Mouse (Mus musculus) midbrain, embryonic 12.5 days (tissue): ENCODE results near the gene Zfand3. TPM values are rescaled to one million over a fixed set of nuclear protein-coding genes. Genes with fewer than 3 reads are reported as not detected.

Source experiments
- ATAC-seq: fragments of 200-750 bp; cut with Nextera tagmentation; 2 replicates; pipeline ENCODE4 v1.8.0; 2017; ENCODE audit warnings: low read depth, moderate TSS enrichment, moderate library complexity; ENCODE audit not compliant: low FRiP score
- H3K27ac ChIP-seq: fragments of 300-500 bp; sonication (generic); replicated peaks from 2 replicates; pipeline ENCODE4 v1.5.1; 2016; ENCODE audit warnings: mild to moderate bottlenecking
- H3K27me3 ChIP-seq: fragments of 300-500 bp; sonication (generic); 2 replicates; pipeline ENCODE4 v1.6.1; 2016; ENCODE audit warnings: mild to moderate bottlenecking
- H3K36me3 ChIP-seq: fragments of 300-500 bp; sonication (generic); 2 replicates; pipeline ENCODE4 v1.6.1; 2016
- H3K4me1 ChIP-seq: fragments of 300-500 bp; sonication (generic); 2 replicates; pipeline ENCODE4 v1.6.1; 2016
- H3K4me2 ChIP-seq: fragments of 300-500 bp; sonication (generic); replicated peaks from 2 replicates; pipeline ENCODE4 v1.6.1; 2016; ENCODE audit warnings: mild to moderate bottlenecking, moderate library complexity
- H3K4me3 ChIP-seq: fragments of 300-500 bp; sonication (generic); 2 replicates; pipeline ENCODE4 v1.5.1; 2016; ENCODE audit warnings: mild to moderate bottlenecking
- H3K9ac ChIP-seq: fragments of 300-500 bp; sonication (generic); replicated peaks from 2 replicates; pipeline ENCODE4 v1.6.1; 2016; ENCODE audit warnings: mild to moderate bottlenecking, moderate library complexity
- H3K9me3 ChIP-seq: fragments of 300-500 bp; sonication (generic); 2 replicates; pipeline ENCODE4 v1.6.1; 2016; ENCODE audit warnings: mild to moderate bottlenecking
- WGBS: fragments of 180-500 bp; shearing (Covaris S2); methylation state at CpG from one replicate; pipeline ENCODE4 v1.1.7; 2016; 5-methylcytosine and 5-hydroxymethylcytosine counted together
- polyA plus RNA-seq: library from polyadenylated mRNA; unstranded; fragments of >200 nt; fragmentation: Nextera tagmentation; extraction: Ambion mirVana; gene quantifications from 2 replicates; pipeline ENCODE4 v1.2.1, GENCODE M21; 2016

Gene Zfand3
- polyA plus RNA-seq, 1 experiment from 2014 or later: 91.5 TPM

GRCm38 (mm10) chr17:30162983-30163382, 158.4 kb downstream of the Zfand3 start:
- Histone ChIP-seq H3K4me3 (no peak overlapping the region), H3K9ac (no peak overlapping the region), H3K36me3 (peaks cover 3% of the 10 kb centered on the region; the same call in 1 of the 2 replicates), H3K4me1 (peaks cover 12% of the 10 kb centered on the region), H3K27ac (no peak overlapping the region), H3K9me3 (no peaks in the 10 kb centered on the region), H3K4me2 (no peak overlapping the region), H3K27me3 (no peaks in the 10 kb centered on the region)
- 94% methylated on average over 5 of the region's 5 CpGs for WGBS
- ATAC-seq: no peak

DNA sequence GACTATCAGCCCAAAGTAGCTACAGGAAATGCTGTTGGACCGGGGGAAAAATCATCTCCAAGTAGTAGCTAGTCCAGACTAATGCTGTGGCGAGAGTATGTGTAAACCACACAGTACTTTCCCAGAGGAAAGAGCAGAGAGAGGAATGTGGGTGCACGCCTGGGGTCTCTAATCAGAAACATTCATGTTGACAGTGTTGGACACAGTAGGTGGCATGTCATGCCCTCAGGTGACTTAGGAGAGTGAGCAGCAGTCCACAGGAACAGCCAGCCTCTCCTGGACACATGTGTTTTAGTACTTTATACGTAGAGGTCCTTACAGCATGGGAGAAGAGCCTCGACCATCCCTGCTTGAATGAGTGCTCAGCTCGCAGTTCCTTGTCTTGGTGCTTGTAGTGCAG, 159.3 kb downstream of the Zfand3 start:
- H3K4me3 ChIP-seq: no peak overlapping the region
- no peak for ATAC-seq

DNA sequence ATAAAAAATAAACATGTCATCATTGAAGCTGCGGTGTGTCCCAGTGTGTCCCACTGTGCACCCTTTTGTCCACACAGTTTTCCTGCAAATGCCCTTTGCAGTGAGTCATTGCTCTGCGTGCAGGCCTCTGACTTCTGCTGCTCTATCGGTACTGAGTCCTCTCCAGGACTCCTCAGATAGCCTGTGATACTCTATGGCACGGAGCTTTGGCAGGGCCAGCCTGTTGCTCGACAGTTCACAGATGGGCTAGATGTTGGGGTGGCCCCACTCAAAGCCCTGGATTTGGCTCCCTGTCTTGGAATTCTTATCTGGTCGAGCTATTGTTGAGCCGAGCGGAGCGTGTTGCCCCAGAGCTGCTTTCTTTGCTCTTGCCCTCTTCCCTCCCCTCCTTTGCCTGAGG, 160.3 kb downstream of the Zfand3 start:
- H3K9me3 ChIP-seq: no peaks in the 10 kb centered on the region
- 51% methylated on average over 9 of the region's 9 CpGs for WGBS
- no peaks in the 10 kb centered on the region for H3K27me3 ChIP-seq
- H3K27ac ChIP-seq: no peak overlapping the region
- H3K4me3 ChIP-seq: no peak overlapping the region
- H3K4me2 ChIP-seq: no peak overlapping the region
- H3K4me1 ChIP-seq: no peaks in the 10 kb centered on the region
- peaks cover 3% of the 10 kb centered on the region; the same call in 1 of the 2 replicates for H3K36me3 ChIP-seq
- H3K9ac ChIP-seq: no peak overlapping the region
- no peak for ATAC-seq

More for the DNA sequence above, 159.3 kb downstream of the Zfand3 start:
- H3K9me3 ChIP-seq: no peaks in the 10 kb centered on the region
- peaks cover 5% of the 10 kb centered on the region for H3K4me1 ChIP-seq
- no peak overlapping the region for H3K27ac ChIP-seq
- H3K9ac ChIP-seq: no peak overlapping the region
- no peaks in the 10 kb centered on the region for H3K27me3 ChIP-seq
- H3K4me2 ChIP-seq: no peak overlapping the region
- 79% methylated on average over 6 of the region's 6 CpGs for WGBS
- peaks cover 3% of the 10 kb centered on the region; the same call in 1 of the 2 replicates for H3K36me3 ChIP-seq

DNA sequence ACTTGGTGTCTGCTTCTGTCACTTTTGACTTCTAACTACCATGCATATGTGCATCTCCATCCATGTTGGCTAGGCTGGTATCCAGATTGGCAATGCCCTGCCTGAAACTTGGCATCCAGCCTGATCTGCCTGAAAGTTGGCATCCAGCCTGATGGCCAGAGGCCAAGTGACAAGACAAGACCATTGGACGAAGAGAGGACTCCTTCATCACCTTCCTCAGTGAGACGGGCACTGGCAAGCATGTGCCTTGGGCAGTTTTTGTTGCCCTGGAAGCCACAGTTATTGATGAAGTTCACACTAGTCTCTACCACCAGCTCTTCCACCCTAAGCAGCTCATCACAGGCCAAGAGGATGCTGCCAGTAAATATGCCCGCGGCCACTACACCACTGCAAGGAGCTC, 172.9 kb downstream of the Zfand3 start:
- Histone ChIP-seq H3K4me1 (no peaks in the 10 kb centered on the region), H3K4me3 (no peak overlapping the region), H3K27me3 (no peaks in the 10 kb centered on the region), H3K36me3 (peaks cover 12% of the 10 kb centered on the region), H3K9ac (no peak overlapping the region), H3K9me3 (no peaks in the 10 kb centered on the region), H3K4me2 (no peak overlapping the region), H3K27ac (no peak overlapping the region)
- ATAC-seq: no peak
- 97% methylated on average over 4 of the region's 4 CpGs for WGBS

DNA sequence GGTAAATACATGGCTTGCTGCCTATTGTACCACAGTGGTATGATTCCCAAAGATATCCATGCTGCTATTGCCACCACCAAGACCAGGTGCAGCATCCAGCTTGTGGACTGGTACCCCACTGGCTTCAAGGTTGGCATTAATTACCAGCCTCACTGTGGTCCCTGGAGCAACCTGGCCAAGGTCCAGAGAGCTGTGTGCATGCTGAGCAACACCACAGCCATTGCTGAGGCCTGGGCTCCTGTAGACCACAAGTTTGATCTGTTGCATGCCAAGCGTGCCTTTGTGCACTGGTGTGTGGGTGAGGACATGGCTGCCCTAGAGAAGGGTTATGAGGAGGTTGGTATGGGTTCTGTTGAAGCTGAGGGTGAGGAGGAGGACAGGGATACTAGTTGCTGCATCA, 173.9 kb downstream of the Zfand3 start:
- peaks cover 12% of the 10 kb centered on the region for H3K36me3 ChIP-seq
- 90% methylated on average over 1 of the region's 1 CpGs for WGBS
- H3K4me1 ChIP-seq: no peaks in the 10 kb centered on the region

GRCm38 (mm10) chr17:30180197-30180596, 175.7 kb downstream of the Zfand3 start:
- peaks cover 12% of the 10 kb centered on the region for H3K36me3 ChIP-seq

More for the DNA sequence above, 173.9 kb downstream of the Zfand3 start:
- no peaks in the 10 kb centered on the region for H3K27me3 ChIP-seq
- no peak overlapping the region for H3K27ac ChIP-seq
- no peak overlapping the region for H3K4me3 ChIP-seq
- H3K9me3 ChIP-seq: no peaks in the 10 kb centered on the region
- H3K9ac ChIP-seq: no peak overlapping the region
- no peak overlapping the region for H3K4me2 ChIP-seq
- no peak for ATAC-seq

GRCm38 (mm10) chr17:30181554-30181953, 177.0 kb downstream of the Zfand3 start:
- no peak for ATAC-seq

More at GRCm38 (mm10) chr17:30180197-30180596, 175.7 kb downstream of the Zfand3 start:
- Histone ChIP-seq H3K4me1 (no peaks in the 10 kb centered on the region), H3K9me3 (no peaks in the 10 kb centered on the region), H3K4me3 (no peak overlapping the region), H3K4me2 (no peak overlapping the region), H3K27me3 (no peaks in the 10 kb centered on the region), H3K9ac (no peak overlapping the region), H3K27ac (no peak overlapping the region)
- 84% methylated on average over 6 of the region's 6 CpGs for WGBS
- no peak for ATAC-seq

GRCm38 (mm10) chr17:30182063-30182462, 177.5 kb downstream of the Zfand3 start:
- Histone ChIP-seq H3K4me2 (no peak overlapping the region), H3K4me3 (no peak overlapping the region), H3K36me3 (peaks cover 12% of the 10 kb centered on the region), H3K27me3 (no peaks in the 10 kb centered on the region), H3K27ac (no peak overlapping the region), H3K9ac (no peak overlapping the region), H3K4me1 (peaks cover 5% of the 10 kb centered on the region), H3K9me3 (no peaks in the 10 kb centered on the region)
- 98% methylated on average over 2 of the region's 2 CpGs for whole genome bisulfite sequencing
- ATAC-seq: no peak

More at GRCm38 (mm10) chr17:30181554-30181953, 177.0 kb downstream of the Zfand3 start:
- H3K4me3 ChIP-seq: no peak overlapping the region
- no peak overlapping the region for H3K27ac ChIP-seq
- 0 out of 2 replicates have a peak, but pooled peaks cover 1% of the 10 kb centered on the region for H3K4me1 ChIP-seq
- no peaks in the 10 kb centered on the region for H3K27me3 ChIP-seq
- H3K4me2 ChIP-seq: no peak overlapping the region
- no peak overlapping the region for H3K9ac ChIP-seq
- H3K9me3 ChIP-seq: no peaks in the 10 kb centered on the region
- 86% methylated on average over 4 of the region's 4 CpGs for WGBS
- peaks cover 12% of the 10 kb centered on the region for H3K36me3 ChIP-seq

DNA sequence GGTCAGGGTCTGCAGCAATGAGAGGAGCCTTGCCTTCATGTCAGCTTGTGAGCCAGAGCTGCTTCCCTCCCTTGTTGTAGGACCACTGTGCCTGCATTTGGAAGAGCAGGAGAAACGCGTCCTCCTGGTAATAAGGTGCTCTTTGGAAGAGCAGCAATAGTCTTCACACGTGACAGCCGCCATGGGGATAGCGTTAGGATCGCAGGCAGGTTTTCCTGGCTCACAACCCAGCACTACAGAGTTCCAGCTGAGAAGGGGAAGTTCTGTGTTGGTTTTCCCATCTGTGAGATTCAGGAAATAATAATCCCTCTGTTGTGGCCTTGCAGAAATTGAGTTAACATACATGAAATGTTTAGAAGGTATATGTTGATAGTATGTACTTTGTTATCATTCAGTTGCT, 179.0 kb downstream of the Zfand3 start:
- H3K27me3 ChIP-seq: no peaks in the 10 kb centered on the region
- peaks cover 20% of the 10 kb centered on the region for H3K4me1 ChIP-seq
- H3K27ac ChIP-seq: no peak overlapping the region
- no peak for ATAC-seq
- no peak overlapping the region for H3K9ac ChIP-seq
- no peak overlapping the region for H3K4me2 ChIP-seq
- H3K4me3 ChIP-seq: no peak overlapping the region
- H3K36me3 ChIP-seq: no peaks in the 10 kb centered on the region
- WGBS: 92% methylated on average over 6 of the region's 6 CpGs
- H3K9me3 ChIP-seq: no peaks in the 10 kb centered on the region

DNA sequence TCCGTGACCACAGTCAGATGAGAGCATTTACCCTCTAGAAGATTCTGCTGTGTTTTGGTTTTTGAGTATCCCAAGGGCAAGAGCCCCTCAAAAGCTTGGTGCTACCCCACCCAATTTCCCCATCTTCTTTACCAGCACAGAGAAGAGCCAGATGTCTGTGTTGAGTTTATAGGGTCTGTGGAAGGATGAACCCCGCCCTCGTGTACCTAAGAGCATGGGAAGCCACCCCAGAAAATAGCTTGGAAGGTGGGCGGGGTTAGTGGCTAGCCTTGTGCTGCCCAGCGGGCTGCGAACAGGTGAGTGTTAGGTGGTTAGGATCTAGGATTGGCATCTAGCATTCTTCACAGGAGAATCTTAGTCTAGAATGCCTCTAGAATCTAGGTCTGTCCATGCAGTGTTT, 182.6 kb downstream of the Zfand3 start:
- Histone ChIP-seq H3K4me1 (peaks cover 52% of the 10 kb centered on the region), H3K27ac (peak overlapping the region; percentile 84; the same call in 1 of the 2 replicates), H3K9ac (no peak overlapping the region), H3K27me3 (no peaks in the 10 kb centered on the region), H3K9me3 (no peaks in the 10 kb centered on the region), H3K36me3 (no peaks in the 10 kb centered on the region), H3K4me2 (no peak overlapping the region), H3K4me3 (no peak overlapping the region)
- no peak for ATAC-seq
- WGBS: 87% methylated on average over 6 of the region's 6 CpGs

GRCm38 (mm10) chr17:30187581-30187980, 183.0 kb downstream of the Zfand3 start:
- 22% methylated on average over 5 of the region's 5 CpGs for WGBS
- Histone ChIP-seq H3K9me3 (no peaks in the 10 kb centered on the region), H3K27me3 (no peaks in the 10 kb centered on the region), H3K27ac (peak overlapping the region; percentile 84), H3K36me3 (peaks cover 2% of the 10 kb centered on the region; the same call in 1 of the 2 replicates), H3K9ac (0 out of 2 replicates have a peak overlapping the region, but pooled peaks have one; percentile 28), H3K4me3 (no peak overlapping the region), H3K4me1 (peaks cover 57% of the 10 kb centered on the region), H3K4me2 (peak overlapping the region; percentile 19; the same call in 1 of the 2 replicates)
- peak; percentile 27; the same call in 1 of the 2 replicates for ATAC-seq

- Histone ChIP-seq H3K9me3 (no peaks in the 10 kb centered on the region), H3K4me3 (no peak overlapping the region), H3K36me3 (peaks cover 4% of the 10 kb centered on the region; the same call in 1 of the 2 replicates), H3K27me3 (no peaks in the 10 kb centered on the region), H3K4me2 (peak overlapping the region; percentile 19), H3K4me1 (peaks cover 60% of the 10 kb centered on the region), H3K27ac (peak overlapping the region; percentile 84), H3K9ac (0 out of 2 replicates have a peak overlapping the region, but pooled peaks have one; percentile 28)
- peak; percentile 68 for ATAC-seq
- WGBS: 31% methylated on average over 20 of the region's 20 CpGs
Observed at GRCm38 (mm10) chr17:30188031-30188981, 183.8 kb downstream of the Zfand3 start.
